Mouse (Mus musculus) CD4-positive, CD25-positive, alpha-beta regulatory T cell, adult 4 months (primary cell): ENCODE measurements around the gene Lrrc75a. TPM values are rescaled to one million over a fixed set of nuclear protein-coding genes. Genes with fewer than 3 reads are reported as not detected.
A peak's percentile ranks its signal among the peaks of the same experiment; 100 is the strongest.

Experiments
- ATAC-seq: one replicate; pipeline ENCODE4 v1.8.0; 2017
- polyA plus RNA-seq, 2 experiments: library from polyadenylated mRNA; unstranded; fragments of 100-300 nt; shearing (Covaris generic); gene quantifications; one replicate each; pipeline ENCODE4 v1.2.1; 2017

Gene Lrrc75a
- polyA plus RNA-seq, 2 experiments from 2014 or later: 1.9 to 4.6 TPM

GRCm38 (mm10) chr11:62614876-62615410 is 33.4 kb downstream of the Lrrc75a start:
- no peak for ATAC-seq

- peak; percentile 98 for ATAC-seq
Measured at GRCm38 (mm10) chr11:62613657-62614365, 34.5 kb downstream of the Lrrc75a start.

GRCm38 (mm10) chr11:62612604-62613003 is 35.7 kb downstream of the Lrrc75a start:
- no peak for ATAC-seq

GRCm38 (mm10) chr11:62610304-62610703 is 38.0 kb downstream of the Lrrc75a start:
- ATAC-seq: no peak

- ATAC-seq: no peak
Measured at GRCm38 (mm10) chr11:62608826-62609675, 39.3 kb downstream of the Lrrc75a start.

- ATAC-seq: no peak
Measured at GRCm38 (mm10) chr11:62607952-62608201, 40.4 kb downstream of the Lrrc75a start.

- no peak for ATAC-seq
Measured at GRCm38 (mm10) chr11:62607170-62607951, 41.0 kb downstream of the Lrrc75a start.

- no peak for ATAC-seq
Measured at GRCm38 (mm10) chr11:62606299-62607169, 41.8 kb downstream of the Lrrc75a start.

GRCm38 (mm10) chr11:62605619-62606298 is 42.6 kb downstream of the Lrrc75a start:
- no peak for ATAC-seq

- ATAC-seq: no peak
Measured at GRCm38 (mm10) chr11:62604886-62605618, 43.3 kb downstream of the Lrrc75a start.

GRCm38 (mm10) chr11:62604123-62604706 is 44.1 kb downstream of the Lrrc75a start:
- ATAC-seq: no peak

- ATAC-seq: peak; percentile 13
Measured at GRCm38 (mm10) chr11:62603312-62604056, 44.8 kb downstream of the Lrrc75a start.

GRCm38 (mm10) chr11:62602619-62603311 is 45.6 kb downstream of the Lrrc75a start:
- ATAC-seq: peak; percentile 92

- ATAC-seq: peak; percentile 1
Measured at GRCm38 (mm10) chr11:62601732-62602618, 46.3 kb downstream of the Lrrc75a start.

GRCm38 (mm10) chr11:62598571-62598970 is 49.8 kb downstream of the Lrrc75a start:
- no peak for ATAC-seq

GRCm38 (mm10) chr11:62591904-62592575 is 56.3 kb downstream of the Lrrc75a start:
- no peak for ATAC-seq

- no peak for ATAC-seq
Measured at GRCm38 (mm10) chr11:62591026-62591425, 57.3 kb downstream of the Lrrc75a start.
